Mouse (Mus musculus): ENCODE results near the gene Tvp23a.

Gene Tvp23a

DNA sequence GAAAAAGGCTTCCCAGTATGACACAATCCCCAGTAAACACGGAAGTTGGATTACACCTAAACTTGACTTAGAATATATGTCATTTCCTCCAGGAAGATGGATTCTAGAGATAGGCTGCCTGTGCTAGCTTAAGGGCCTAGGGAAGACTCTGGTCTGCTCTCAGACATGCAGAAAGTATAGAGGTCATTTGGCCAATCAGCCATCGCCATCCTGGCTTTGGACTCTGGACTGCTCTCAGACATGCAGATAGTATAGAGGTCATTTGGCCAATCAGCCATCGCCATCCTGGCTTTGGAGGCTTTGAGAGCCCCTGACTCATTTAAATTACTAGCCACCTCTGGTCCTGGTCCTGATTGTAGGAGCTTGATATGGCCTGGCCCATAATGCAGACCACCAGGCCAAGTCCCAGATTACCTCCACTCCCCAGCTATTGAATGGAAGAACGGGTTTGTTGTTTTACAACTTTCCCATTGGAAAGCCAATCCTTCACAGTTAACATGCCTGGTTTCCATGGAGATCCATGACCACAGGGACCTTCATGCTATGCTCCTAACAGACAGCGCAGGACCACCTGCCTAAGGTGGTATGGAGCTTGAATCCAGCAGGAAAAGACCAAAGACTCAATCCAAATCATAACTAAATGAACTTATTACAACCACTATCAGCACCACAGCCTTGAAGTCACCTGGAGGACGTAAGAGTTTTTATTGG is 6.9 kb upstream of the Tvp23a start:
- DNase-seq (ENCODE audit: low spot score in 2 of 2) = no peak

DNA sequence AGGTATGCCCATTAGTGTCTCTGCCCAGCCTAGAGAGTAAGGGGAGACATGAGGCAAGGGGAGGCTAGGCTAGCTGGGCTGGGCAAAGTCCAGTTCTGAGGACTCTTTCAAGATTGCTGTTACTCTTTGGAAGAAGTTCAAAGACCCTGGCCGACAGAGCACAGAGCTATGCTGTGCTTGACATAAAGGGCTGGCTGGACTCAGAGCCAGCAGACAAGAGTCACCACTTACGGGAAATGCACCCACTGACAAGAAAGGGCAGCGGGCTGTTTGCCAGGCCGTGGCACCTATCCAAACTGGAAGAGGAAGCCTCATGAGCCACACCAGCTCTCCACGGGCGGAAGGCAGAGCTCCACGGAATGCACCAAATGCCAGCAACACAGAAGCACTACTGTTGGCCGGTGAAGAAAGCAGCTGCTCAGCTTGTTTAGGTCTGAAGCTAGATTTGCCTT is 5.3 kb upstream of the Tvp23a start:
- DNase-seq (ENCODE audit: low spot score in 2 of 2) = peak; percentile 68 to 71

DNA sequence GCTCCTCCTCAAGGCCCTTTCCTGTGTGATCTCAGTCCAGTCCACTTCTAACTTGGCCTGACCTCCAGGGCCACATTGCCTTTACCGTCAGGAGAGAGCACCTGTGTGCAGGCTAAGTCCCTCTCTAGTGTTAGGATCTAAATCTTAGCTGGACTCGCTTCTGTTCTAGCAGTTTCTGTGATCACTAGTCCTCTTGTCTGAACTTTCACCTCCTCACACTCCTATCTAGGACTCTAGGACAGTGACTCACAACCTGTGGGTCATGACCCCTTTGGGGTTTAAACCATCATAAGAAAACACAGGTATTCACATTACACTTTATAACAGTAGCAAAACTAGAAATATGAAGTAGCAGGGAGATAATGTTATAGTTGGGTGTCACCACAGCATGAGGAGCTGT is 4.7 kb upstream of the Tvp23a start:
- DNase-seq (ENCODE audit: low spot score in 2 of 2) = no peak

DNA sequence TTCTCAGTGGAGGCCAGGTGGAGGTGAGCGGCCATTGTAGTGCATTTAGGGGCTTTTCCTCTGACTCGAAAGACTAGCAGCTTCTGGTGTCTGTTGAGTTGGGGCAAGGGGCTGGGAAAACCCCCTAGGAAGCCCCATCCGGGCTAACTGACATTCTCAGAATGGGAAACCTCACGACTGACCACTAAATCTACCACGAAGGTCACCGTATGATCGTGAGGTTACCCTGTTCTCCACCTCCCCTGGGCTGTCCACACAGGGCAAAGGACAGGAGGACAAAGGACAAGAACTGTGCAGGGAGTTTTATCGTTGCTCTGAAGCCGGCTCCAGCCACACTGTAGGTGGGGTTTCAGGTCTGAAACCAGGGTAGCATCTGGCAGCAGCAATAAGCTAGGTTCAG is 1.8 kb upstream of the Tvp23a start:
- DNase-seq (ENCODE audit: low spot score in 2 of 2) = no peak

DNA sequence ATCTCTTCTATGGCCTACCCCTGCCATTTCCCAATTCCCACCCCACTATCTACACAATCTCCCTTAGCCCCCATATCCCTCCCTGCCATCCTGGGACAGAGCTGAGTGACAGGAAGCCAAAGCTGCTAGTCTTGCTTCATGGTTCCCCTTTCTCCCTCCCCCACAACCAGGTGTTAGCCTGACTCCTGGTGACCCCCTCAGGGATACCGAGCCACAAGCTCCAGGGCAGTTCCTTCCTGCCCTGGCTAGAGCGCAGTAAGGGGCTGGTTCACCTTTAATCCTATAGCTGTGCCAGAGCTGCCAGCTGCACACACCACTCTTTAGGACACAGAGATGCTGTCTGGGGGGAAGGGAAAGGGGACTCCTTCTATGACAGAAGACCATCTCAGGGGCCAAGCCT is 619 bp upstream of the Tvp23a start:
- DNase-seq (ENCODE audit: low spot score in 2 of 2) = no peak

DNA sequence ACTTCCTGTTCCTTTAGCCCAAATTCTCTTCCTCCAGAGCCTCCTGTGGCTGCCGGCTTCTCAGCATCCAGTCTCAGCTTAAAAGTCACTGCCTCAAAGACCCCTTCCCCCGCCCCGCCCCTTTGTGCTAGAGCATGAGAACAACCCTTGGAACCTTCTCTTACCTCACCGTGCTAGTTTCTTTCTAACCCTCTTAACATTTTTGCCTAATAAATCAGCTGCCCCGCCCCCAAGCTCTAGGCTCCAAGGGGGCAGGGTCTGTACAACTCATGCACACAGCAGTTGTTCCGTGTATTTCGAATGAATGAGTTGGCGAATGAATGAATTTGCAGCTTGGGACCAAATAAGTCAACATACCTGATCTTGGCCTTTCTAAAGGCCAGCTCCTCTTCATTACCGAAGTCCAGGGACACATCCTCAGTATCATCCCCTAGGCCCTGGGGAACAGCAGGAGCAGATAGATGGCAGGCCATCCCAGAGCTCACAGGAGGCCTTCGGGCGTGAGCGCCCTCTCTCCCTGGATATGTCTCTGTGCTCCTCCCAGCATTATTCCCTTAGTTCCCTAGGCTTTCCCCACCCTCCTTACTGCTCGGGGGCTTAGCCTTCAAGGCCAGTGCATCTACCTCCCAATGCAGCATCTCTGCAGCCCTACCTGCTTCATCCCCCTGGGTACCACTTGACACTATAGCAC is 444 bp downstream of the Tvp23a start:
- DNase-seq (ENCODE audit: low spot score in 2 of 2) = no peak

DNA sequence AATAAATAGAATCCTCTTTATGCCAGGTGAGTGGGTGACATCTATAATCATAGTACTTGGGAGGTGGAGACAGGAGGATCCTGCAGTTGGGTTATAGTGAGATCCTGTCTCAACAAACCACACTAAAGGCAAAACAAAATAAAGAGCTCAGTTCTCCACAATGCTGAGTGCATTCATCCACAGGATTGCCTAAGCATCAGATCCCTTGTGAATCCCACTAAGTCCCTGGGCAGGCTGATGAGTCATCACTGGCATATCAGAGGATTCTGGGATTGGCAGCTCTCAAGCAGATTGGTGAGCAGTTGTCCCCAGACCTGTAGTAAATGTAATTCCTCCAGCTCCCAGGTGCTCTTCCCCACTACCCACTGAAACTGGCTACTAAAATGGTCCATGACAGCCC is 3.4 kb downstream of the Tvp23a start:
- no peak for DNase-seq (ENCODE audit: low spot score in 2 of 2)

DNA sequence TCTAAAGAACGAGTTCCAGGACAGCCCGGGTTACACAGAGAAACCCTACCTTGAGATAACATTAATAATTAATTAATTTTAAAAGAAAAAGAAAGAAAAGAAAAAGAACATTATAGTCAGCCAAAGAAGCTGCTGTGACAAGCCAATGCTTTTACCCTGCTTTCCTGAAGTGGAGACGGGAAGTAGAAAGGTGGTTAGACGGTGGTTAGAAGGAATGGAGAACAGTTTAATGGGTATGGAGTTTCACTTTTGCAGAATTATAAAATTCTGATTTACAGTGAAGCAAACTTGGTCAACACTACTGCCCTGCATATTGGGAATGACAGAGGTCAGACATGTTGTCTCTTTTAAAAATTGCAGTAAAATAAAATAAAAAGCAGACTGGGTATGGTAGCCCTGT is 5.4 kb downstream of the Tvp23a start:
- DNase-seq (ENCODE audit: low spot score in 2 of 2) = no peak

DNA sequence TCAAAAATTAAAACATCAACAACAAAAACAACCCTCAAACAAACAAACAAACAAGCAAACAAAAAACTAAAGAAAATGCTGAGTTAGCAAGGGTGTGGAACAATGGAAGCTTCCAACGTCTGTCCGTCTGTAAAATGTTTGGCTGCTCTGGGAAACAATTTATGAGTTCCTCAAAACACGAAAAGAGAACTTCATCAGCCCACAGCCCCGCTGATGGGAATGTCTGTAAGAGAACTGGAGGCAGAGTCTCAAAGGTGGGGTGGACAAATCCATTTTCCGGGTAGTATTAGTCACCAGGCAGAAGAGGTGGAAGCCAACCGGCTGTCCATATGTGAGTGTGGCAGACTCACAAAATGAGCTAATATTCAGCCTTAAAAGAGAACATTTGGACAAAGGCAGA is 5.8 kb downstream of the Tvp23a start:
- no peak for DNase-seq (ENCODE audit: low spot score in 2 of 2)

DNA sequence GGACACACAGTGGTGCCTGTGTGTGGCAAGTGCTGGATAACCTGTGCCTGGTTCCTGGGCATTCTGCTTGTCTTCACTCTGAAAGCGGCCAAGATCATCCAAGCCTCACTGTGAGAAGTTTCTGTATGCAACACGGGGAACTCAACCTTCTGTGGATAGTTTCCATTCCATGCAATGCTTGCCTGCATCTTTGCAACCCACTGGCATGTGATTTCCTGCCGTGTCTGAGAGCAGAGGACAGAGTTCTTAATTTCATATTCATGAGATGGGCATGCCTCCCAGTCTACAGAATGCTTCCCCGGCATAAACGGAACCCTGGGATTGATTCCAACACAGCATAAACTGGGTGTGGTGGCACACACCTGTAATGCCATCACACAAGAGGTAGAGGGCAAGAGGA is 9.1 kb downstream of the Tvp23a start:
- DNase-seq (ENCODE audit: low spot score in 2 of 2) = no peak

DNA sequence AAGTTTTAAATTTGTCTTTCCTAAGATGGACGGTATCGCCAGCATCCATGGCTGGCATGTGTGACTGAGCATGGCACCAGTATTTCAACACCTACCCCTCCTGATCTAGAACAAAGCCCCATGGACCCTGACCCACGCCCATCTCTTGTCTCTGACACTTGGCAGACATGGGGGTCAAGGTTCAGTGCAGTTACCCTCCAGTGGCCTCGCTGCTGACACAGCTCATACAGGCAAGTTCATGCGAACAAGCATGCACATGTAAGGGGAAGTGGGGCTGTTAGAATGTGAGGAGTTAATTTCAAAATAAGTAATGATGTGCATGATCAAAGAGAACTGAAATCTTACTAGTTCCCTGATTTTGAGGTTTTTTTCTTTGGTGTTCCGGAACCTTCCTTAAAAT is 11.0 kb downstream of the Tvp23a start:
- peak in 1 of 2 experiments; percentile 34 for DNase-seq (ENCODE audit: low spot score in 2 of 2)

DNA sequence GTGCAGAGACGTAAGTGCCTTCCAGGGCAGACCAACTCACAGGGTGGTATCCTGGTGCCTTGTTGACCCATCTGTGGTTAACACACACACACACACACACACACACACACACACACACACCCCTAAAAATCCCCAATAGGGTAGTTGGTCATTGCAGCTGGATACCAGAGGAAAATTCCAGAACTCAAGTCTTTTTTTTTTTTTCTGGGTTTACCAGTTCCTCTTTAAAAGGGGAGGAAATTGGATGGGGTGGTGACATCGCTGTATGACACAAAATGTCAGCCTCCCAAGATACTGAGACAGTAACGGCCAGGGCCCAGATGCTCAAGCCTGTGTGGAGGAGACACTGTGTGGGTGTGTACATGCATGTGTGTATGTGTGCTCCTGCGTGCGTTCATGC is 13.8 kb downstream of the Tvp23a start:
- DNase-seq (ENCODE audit: low spot score in 2 of 2) = no peak

DNA sequence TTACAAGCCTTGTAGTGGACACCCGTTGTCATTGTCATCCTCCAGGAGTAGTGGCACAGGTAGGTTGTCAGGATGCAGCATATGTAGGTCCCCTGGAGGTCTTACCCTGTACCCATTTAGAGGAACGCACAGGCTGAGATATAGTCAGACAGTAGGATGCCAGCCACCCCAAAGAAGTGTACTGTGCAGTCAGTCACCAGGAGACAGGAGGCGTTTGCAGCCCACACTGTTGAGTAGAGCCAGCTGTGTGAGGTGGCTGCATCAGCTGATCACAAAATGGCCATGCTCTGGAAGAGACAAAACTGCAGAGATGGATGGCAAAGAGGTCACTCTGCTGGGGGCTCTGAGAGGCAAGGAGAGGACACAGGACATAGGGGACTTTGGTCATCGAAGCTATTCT is 14.8 kb downstream of the Tvp23a start:
- DNase-seq (ENCODE audit: low spot score in 2 of 2) = no peak

DNA sequence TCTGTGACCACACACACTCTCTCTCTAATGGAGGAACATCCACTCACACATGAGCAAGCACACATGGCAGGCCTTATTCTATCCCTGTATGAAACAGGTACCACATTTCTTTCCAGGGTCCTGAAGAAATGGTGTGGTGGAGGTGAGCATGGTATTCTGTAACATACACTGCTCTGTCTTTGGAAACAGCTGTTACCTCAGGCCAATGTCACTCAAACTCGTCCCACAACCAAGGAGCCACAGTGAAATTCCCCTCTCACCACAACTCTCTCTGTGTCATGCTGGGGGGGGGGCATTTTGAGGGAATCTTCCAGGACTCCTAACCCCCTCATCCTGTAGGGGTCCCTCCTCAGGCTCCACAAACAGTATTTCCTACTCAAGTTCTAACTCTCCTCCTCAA is 15.3 kb downstream of the Tvp23a start:
- no peak for DNase-seq (ENCODE audit: low spot score in 2 of 2)

DNA sequence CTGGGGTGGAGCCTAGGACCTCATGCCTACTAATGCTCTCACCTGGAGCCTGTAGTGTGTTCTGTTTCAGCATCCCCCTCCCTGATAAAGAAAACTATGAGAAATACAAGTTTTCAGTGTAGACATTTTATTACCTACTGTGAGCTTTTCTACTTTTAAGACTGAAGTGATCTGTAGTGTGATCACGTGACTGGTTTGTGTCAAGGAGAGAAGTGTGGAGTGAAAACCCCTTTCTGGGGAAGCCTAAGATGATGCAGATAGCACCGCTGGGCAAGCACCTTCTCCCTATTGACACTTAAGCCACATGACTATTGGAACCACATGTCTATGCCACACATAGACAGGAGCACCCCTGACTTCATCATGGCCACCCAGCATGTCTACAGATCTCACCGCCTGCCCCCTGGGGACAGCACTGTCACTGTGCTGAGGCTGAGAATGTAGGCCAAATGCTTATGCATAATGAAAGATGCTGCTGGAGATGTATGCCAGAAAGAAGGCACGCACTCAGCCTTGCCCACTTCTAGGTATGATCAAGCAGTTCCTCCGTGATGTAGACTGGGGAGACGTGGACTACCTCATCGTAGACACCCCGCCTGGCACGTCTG is 26.6 kb downstream of the Tvp23a start:
- no peak for DNase-seq (ENCODE audit: low spot score in 2 of 2)

DNA sequence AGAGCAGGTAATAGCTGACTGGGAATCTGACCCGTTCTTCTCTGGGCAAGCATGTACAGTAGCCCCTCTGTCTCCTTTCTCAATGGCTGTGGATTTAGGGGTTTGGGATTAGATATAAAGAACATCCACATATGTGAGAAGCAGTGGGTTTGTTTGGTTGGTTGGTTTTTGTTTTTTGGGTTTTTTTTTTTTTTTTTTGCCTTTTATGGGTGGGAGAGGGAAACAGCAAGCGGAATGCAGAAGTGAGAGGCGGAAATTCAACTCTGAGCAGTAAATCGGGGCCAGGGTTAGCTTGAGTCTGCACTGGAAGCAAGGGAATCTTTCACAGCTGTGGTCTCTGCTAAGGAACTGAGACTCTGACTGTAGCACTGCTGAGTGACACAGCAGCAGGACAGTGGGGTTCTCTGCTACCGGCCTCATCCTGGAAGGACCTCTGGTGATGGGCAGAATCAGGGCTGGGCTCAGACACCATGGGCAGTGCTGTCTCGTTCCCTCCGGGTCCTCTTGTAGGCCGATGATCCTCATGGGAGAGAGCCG is 29.4 kb downstream of the Tvp23a start:
- peak in 1 of 2 experiments; percentile 41 for DNase-seq (ENCODE audit: low spot score in 2 of 2)

DNA sequence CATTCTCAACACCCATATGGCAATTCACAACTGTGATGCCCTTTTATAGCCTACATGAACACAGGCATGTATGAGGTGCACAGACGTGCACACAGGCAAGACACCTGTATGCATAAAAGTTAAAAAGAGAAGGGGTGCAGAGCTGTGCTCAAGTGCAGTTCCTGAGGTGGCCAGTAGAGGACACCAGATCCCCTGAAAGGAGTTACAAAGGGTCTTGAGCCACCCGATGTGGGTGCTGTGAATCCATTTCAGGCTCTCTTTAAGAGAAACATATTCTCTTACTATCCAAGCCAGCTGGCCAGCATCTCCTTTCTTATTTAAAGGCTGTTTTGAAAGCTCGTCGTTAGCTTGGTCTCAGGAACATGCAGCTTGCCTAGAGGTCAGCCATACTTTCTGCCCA is 30.3 kb downstream of the Tvp23a start:
- DNase-seq (ENCODE audit: low spot score in 2 of 2) = no peak

DNA sequence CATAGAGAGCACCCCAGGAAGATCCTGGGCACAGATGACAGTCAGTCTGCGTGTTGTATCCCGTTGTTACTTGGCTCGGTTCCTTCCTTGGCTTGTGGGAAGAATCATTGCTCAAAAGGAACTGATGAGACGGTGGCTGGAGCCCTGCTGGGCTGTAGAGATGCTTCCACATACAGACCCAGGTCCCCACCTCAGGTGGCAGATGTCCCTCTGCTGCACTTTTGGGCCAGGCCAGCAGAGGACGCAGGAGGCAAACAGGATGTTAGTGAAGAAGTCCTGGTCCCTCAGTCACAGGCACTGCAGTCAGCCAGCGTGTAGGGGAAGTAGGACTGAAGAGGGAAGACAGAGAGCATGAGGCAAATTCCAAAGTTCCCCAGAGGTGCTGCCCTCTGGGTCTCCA is 31.2 kb downstream of the Tvp23a start:
- peak; percentile 34 to 42 for DNase-seq (ENCODE audit: low spot score in 2 of 2)

DNA sequence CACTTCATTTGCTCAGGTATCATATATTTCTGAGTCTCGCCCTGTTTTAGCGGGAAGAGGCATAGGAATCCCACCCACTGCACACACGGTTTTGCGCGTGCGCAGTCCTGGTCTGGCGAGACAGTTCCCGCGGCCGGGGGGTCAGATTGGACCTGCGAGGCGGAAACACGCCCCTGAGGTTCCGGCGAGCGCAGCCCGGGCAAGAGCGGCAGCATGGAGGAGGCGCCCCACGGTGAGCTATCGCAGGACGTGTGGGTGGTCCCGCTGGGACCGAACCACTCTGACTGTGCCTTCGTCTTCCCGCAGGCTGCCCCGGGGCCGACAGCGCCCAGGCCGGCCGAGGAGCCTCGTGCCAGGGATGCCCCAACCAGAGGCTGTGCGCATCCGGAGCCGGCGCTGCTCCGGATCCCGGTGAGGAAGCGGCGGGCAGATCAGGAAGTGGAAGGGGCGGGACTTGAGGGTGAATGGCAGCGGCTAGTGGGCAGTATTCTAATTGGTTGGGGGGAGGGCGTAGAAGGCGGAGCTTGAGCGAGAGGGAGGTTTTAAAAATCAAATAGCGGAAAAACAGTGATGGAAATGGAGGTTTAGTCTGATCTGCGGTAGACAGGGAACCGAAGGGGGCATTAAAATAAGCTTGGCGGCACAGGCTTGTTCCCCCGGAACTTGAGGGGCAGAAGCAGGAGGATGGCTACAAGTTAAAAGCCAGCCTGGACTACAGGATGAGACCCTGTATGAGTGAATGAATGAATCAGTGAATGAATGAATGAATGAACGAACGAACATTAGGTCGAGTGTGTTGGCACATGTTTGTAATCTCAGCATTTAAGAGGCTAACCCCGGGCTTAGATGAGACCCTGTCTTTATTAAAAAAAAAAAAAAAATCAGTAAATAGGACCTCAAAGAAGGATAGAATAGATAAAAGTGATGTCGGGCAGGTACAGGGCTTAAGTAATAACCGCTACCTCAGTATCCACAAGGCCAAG is 35.1 kb downstream of the Tvp23a start, which contains the start of gene Nubp1:
Nubp1 (plus strand) TSS at position 185 of the 983 bp plus-strand sequence.
- peak; percentile 95 to 96 for DNase-seq (ENCODE audit: low spot score in 2 of 2)

DNA sequence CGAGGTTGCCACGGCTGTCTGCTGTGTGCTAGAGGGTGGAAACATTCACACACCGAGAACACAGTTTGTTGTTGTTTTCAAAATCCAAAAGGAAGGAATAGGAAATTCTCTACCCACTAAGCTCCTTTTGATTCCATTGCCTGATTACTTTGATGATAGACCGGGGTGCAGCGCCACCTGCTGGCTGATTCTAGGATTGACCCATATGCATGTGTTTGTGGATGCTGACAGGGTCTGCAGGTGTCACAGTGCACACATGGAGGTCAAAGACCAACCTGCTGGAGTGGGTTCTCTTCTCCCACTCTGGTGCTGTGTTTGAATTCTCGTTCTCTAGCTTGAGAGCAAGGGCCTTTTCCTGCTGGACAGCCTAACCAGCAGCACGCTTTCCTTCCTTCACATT is 48.0 kb downstream of the Tvp23a start:
- DNase-seq (ENCODE audit: low spot score in 2 of 2) = peak; percentile 57 to 74

DNA sequence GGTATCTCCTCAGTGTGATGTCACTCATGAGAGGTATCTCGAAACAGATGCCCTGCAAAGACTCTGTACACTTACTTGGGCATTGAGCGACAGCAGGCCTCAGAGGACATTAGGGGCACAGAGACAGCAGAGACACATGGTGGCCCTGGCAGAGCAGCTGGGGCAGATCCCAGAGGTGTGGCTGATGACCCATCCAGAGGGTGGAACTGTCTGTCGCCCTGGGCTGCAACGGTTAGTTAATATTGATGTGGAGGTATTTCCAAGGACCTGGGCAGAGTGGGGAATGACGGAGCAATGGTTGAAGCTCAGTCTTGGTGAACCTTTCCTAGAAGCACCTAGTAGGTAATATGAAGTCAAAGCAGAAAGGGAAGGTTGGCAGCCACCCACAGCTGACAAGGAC is 48.4 kb downstream of the Tvp23a start:
- no peak for DNase-seq (ENCODE audit: low spot score in 2 of 2)
